Mouse (Mus musculus): ENCODE results near the gene Fam189a1. TPM values are rescaled to one million over a fixed set of nuclear protein-coding genes. Genes with fewer than 3 reads are reported as not detected.

Gene Fam189a1
- total and polyA plus RNA-seq, 3 experiments = 0.10 TPM; not detected in 2

- Histone ChIP-seq H3K4me2 (ENCODE audit: insufficient read depth, low read depth, poor library complexity, severe bottlenecking) (no peak overlapping the region), H3K36me3 (replicated peaks in 1 of 2; ENCODE audit: control insufficient read depth in 1 of 2, insufficient read depth in 1 of 2, low read length in 1 of 2) (no peaks in the 10 kb centered on the region), H3K4me3 (replicated peaks in 1 of 3; ENCODE audit: low read depth in 2 of 3, low read length in 2 of 3, poor library complexity in 1 of 3) (no peak overlapping the region), H3K9ac (ENCODE audit: insufficient read depth, low read depth) (no peak overlapping the region), H3K9me3 (replicated peaks; ENCODE audit: low read length) (no peaks in the 10 kb centered on the region), H3K27ac (ENCODE audit: insufficient read depth, low read depth) (no peak overlapping the region), H3K79me2 (replicated peaks; ENCODE audit: control insufficient read depth, extremely low read depth, insufficient read depth, poor library complexity, severe bottlenecking) (no peaks in the 10 kb centered on the region), H3K4me1 (ENCODE audit: control insufficient read depth in 1 of 2, insufficient read depth in 2 of 2) (peaks cover 0 to 2% of the 10 kb centered on the region in 2 experiments; a peak in 1 of 4 replicates), H3K27me3 (replicated peaks) (no peaks in the 10 kb centered on the region)
- in situ Hi-C loops (cut with MboI; ENCODE audit: low pct_ligation_motif_present, low pct_unique_long_range_greater_than_20kb, low sequenced_read_pairs) = no loop called here
- DNase-seq (ENCODE audit: extremely low read depth) = no peak
- dilution Hi-C loops (cut with MboI; ENCODE audit: extremely low pct_ligation_motif_present, extremely low pct_unique_long_range_greater_than_20kb, low sequenced_read_pairs) = no loop called here
- TF ChIP-seq ZC3H11A (IDR thresholded peaks at IDR 0.05; ENCODE audit: low read depth, low read length) (no peak), CTCF (conservative IDR thresholded peaks at IDR 0.05 in 1 of 2, IDR thresholded peaks at IDR 0.05 in 1 of 2; ENCODE audit: low read depth in 2 of 2, low read length in 2 of 2) (no peak), TBP (conservative IDR thresholded peaks at IDR 0.05; ENCODE audit: low read depth, low read length) (no peak), ZKSCAN1 (IDR thresholded peaks at IDR 0.05; ENCODE audit: borderline replicate concordance, low read depth, low read length) (no peak), KAT2A (IDR thresholded peaks at IDR 0.05; ENCODE audit: insufficient replicate concordance, low read length) (no peak), NELFE (IDR thresholded peaks at IDR 0.05; ENCODE audit: low read depth, low read length) (no peak), MXI1 (IDR thresholded peaks at IDR 0.05; ENCODE audit: low read depth, low read length) (no peak), JUND (conservative IDR thresholded peaks at IDR 0.05; ENCODE audit: low read depth, low read length) (no peak), MYC (IDR thresholded peaks at IDR 0.05; ENCODE audit: low read depth, low read length) (no peak)
Observed at GRCm38 (mm10) chr7:64863538-64863937, 292.8 kb downstream of the Fam189a1 start.

DNA sequence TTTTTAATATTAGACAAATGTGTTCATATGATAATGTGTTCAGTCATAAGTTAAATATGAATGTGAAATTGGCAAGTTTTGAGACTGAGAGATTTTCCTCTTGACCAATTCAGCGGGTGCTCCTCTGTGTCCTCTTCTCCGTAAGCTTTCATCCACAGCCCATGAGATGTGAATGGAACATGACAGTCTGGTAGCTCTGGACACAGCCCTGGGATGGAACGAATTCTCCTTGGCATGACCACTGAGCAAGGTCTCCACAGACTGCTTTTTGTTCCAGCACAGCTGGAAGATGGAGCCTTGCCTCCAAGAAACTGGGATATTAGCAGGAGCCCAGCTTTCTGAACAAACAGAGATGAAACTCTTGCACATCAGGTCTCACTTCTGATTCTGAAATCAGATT lies 293.4 kb downstream of the Fam189a1 start:
- Histone ChIP-seq H3K4me2 (ENCODE audit: insufficient read depth, low read depth, poor library complexity, severe bottlenecking) (no peak overlapping the region), H3K27ac (ENCODE audit: insufficient read depth, low read depth) (no peak overlapping the region), H3K36me3 (replicated peaks in 1 of 2; ENCODE audit: control insufficient read depth in 1 of 2, insufficient read depth in 1 of 2, low read length in 1 of 2) (no peaks in the 10 kb centered on the region), H3K79me2 (replicated peaks; ENCODE audit: control insufficient read depth, extremely low read depth, insufficient read depth, poor library complexity, severe bottlenecking) (no peaks in the 10 kb centered on the region), H3K9me3 (replicated peaks; ENCODE audit: low read length) (no peaks in the 10 kb centered on the region), H3K9ac (ENCODE audit: insufficient read depth, low read depth) (no peak overlapping the region), H3K4me3 (replicated peaks in 1 of 3; ENCODE audit: low read depth in 2 of 3, low read length in 2 of 3, poor library complexity in 1 of 3) (no peak overlapping the region), H3K4me1 (ENCODE audit: control insufficient read depth in 1 of 2, insufficient read depth in 2 of 2) (peaks cover 0 to 2% of the 10 kb centered on the region in 2 experiments; a peak in 1 of 4 replicates), H3K27me3 (replicated peaks) (no peaks in the 10 kb centered on the region)
- DNase-seq (ENCODE audit: extremely low read depth) = no peak
- in situ Hi-C loops (cut with MboI; ENCODE audit: low pct_ligation_motif_present, low pct_unique_long_range_greater_than_20kb, low sequenced_read_pairs) (no loop called here), dilution Hi-C loops (cut with MboI; ENCODE audit: extremely low pct_ligation_motif_present, extremely low pct_unique_long_range_greater_than_20kb, low sequenced_read_pairs) (no loop called here)
- no peak for TF ChIP-seq NELFE (IDR thresholded peaks at IDR 0.05; ENCODE audit: low read depth, low read length)
- no peak for TF ChIP-seq GABPA (IDR thresholded peaks at IDR 0.05; ENCODE audit: insufficient replicate concordance, low read depth, low read length)
- TF ChIP-seq JUN (IDR thresholded peaks at IDR 0.05; ENCODE audit: insufficient read depth, low read depth, low read length) = no peak
- no peak for TF ChIP-seq ZMIZ1 (IDR thresholded peaks at IDR 0.05; ENCODE audit: low read depth, low read length)
- TF ChIP-seq MEF2A (IDR thresholded peaks at IDR 0.05; ENCODE audit: borderline replicate concordance, low read depth, low read length) = no peak
- no peak for TF ChIP-seq ZKSCAN1 (IDR thresholded peaks at IDR 0.05; ENCODE audit: borderline replicate concordance, low read depth, low read length)
- no peak for TF ChIP-seq MAZ (IDR thresholded peaks at IDR 0.05; ENCODE audit: low read depth, low read length)
- TF ChIP-seq MAFK (IDR thresholded peaks at IDR 0.05; ENCODE audit: insufficient replicate concordance, low read length) = no peak
- TF ChIP-seq SMC3 (IDR thresholded peaks at IDR 0.05; ENCODE audit: low read depth, low read length) = no peak
- no peak for TF ChIP-seq ELF1 (IDR thresholded peaks at IDR 0.05; ENCODE audit: low read depth, low read length)
- TF ChIP-seq CHD1 (IDR thresholded peaks at IDR 0.05; ENCODE audit: low read depth, low read length) = no peak
- TF ChIP-seq ETS1 (conservative IDR thresholded peaks at IDR 0.05; ENCODE audit: low read depth, low read length) = no peak
- TF ChIP-seq POLR2A (IDR thresholded peaks at IDR 0.05; ENCODE audit: low read depth, low read length) = no peak
- TF ChIP-seq CTCF (conservative IDR thresholded peaks at IDR 0.05 in 1 of 2, IDR thresholded peaks at IDR 0.05 in 1 of 2; ENCODE audit: low read depth in 2 of 2, low read length in 2 of 2) = no peak
- no peak for TF ChIP-seq PAX5 (IDR thresholded peaks at IDR 0.05; ENCODE audit: low read length)
